Mouse (Mus musculus) frontal cortex, postnatal 10 days (tissue): ENCODE data around the gene Rnf222.
A peak's percentile ranks its signal among the peaks of the same experiment; 100 is the strongest.
"Not testable (repeated sequence)": the region's sequence is repeated elsewhere in the genome, so short reads cannot be mapped to it uniquely, and the experiment has no call there.

Experiments used
- DNase-seq, 2 experiments: peaks; one replicate each; pipeline ENCODE4 v3.0.0; 2022; ENCODE audit warnings: low spot score in 2 of 2, mixed read lengths in 1 of 2

Gene Rnf222

DNA sequence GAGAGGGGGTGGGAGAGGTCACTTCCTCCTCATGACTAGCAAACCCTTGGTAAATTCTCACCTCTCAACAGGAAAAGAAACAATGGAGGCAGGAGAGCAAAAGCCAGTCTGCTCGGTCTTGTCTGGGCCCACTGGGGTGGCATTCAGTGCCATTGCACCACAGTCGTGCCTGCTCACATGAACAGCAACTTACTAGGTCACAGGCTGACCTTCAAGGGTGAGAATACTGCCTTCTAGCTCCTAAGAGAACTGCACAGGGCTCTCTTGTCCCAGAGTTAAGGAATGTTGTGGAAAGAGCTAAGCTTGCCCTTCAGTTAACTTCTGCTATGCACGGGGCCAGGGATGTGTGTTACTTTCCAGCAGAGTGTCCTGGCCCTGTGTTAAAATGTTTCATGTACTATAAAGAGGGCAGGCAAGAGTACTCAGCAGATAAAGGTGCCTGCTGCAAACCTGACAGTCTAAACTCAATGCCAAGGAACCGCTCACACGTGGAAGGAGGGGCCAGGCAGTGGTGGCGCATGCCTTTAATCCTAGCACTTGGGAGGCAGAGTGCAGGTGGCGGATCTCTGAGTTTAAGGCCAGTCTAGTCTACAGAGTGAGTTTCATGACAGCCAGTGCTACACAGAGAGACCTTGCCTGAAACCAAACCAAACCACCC is 20.6 kb downstream of the Rnf222 start:
- no peak for DNase-seq

DNA sequence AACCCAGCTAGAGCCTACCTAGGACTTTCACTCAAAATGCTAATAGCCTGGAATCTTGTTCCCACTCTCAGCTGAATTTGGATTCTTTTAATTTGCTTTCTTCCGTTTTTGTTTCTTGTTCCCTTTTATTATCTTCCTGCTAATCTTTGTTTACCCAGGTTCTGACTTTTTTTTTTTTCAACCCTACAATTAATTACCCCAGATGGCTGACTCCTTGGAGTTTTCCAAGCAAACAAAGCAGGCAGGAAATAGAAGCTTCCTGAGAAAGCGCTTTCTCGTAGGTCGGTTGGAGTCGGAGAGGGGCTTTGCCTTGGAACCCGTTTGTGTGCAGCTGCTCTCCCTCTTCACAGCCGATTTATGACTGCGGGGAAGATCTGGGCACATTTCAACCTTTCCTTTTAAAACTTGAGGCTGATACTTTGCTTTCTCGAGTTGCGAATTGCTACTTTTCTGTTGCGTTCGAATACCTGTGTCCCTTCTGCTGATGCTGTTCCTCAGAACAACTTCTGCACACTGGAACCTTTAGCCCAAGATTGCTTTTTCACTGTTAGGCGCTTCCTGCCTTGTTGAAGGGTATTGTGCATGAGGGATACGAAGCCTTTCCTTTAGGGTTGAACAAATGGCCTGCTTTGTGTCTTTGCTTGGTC is 23.3 kb downstream of the Rnf222 start:
- DNase-seq, result no peak

DNA sequence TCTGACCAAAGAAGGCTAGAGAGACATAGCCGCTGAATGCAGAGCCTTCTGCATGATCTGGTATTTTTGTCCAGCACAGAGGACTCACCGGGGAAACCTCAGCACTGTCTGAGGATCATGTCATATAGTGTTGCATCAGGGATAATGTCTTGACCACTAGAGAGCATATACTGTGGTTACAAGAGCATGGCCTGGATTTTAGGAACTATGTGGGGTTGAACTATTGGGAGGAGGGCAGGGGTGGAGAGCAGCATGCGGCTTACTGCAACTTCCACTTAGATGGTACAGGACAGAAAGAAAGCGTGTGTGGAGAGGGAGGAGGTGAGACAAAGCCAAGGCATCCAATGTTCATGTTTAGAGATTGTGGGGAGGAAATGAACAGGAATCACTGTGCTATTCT is 26.2 kb downstream of the Rnf222 start:
- DNase-seq, result no peak

DNA sequence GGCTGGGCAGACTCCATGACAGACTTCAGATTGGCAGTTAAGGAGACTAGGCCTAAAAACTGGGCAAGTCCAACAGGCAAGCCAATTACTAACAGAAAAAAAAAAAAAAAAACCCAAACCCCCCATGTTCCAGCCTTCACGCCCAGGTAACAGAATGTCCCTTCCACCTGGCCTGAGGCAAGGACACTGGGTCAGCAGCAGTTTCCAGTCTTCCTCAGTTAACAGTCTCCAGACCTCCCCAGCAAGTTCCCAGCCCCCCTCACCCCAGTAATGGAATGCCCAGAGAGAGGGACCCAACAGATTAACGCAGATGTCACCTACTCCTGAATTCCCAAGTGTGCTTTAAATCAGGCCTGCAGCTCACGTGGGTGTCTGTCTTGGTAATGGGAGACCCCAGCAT is 34.8 kb downstream of the Rnf222 start:
- DNase-seq, result no peak

DNA sequence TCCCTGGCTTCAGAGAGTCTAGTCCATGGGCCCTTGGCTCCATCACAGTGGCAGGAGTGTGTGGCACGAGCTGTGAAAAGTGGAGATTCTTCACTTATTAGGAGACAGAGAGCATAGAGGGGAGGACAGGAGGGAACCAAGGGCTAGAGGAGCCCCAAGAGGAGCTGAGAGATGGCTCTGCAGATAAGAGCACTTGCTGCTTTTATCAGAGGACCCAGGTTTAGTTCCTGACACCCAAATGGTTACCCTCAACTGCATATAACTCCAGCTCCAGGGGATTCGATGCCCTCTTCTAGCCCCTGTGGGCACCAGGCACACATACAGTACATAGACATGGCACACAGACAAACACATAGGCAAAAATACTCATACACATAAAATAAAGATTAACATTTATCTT is 36.4 kb downstream of the Rnf222 start:
- no peak for DNase-seq

DNA sequence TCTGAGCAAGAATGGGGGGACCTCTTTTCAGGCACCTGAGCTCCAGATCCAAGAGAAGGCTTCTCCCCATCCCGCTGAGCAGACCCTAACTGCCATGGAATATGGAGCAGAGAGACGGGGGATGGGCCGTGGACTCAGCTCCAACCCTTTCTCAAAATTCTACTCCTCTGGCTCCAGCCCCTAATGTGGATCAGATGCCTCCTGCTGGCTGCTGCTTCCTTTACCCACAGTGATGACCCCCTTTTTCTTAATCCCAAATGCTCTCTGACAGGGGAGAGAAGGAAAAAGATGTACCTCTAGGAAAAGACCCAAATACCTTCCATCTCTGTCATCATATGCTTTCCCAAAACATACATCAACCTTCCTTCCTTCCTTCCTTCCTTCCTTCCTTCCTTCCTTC is 38.6 kb downstream of the Rnf222 start, which contains the start of gene Odf4:
Odf4 (minus strand) TSS at position 101 of the 400 bp plus-strand sequence.
- no peak for DNase-seq

DNA sequence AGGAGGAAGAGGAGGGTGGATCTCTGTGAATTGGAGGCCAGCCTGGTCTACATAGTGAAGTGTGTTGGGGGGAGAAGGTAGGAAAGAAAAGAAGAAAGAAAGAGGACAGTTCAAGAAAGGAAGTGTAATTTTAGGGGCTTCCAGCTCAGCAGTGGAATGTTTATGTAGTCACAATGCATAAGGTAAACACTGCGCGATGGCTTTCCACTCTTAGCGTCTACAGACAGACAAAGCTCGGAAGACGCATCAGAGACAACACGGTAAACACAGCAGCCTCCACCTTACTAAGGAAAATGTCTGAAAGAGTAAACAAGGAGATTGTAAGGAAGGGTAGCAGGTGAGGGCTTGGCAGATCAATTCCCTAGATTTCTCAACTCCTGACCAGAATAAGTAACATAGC is 41.6 kb downstream of the Rnf222 start:
- no peak for DNase-seq

DNA sequence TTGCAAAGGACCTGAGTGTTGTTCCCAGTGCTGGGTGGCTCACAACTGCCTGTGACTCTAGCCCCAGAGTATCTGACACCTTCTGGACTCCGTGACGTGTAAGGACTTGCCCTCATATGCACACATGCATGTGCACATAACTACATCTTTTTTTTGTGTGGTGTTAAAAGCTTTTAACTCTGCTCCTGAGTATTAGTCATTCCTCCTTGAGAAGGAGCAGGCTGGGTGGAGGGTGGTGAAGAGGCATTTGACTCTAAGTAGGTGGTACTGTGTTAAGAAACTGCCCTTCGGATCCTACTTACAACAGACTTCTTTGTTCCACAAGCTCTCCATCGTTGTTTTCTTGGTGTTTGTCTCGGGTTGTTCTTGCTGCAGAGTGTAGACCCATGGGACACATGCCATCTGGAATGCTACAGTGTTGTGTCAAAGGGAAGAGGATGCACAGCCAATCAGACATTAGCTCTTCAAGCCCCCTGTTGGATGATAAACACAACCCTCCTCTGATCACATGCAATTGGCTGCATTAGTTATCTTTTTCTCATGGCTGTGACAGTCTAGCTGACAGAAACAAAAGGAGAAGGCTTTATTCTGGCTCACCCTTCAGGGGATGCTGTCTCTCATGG is 45.6 kb downstream of the Rnf222 start:
- no peak for DNase-seq

DNA sequence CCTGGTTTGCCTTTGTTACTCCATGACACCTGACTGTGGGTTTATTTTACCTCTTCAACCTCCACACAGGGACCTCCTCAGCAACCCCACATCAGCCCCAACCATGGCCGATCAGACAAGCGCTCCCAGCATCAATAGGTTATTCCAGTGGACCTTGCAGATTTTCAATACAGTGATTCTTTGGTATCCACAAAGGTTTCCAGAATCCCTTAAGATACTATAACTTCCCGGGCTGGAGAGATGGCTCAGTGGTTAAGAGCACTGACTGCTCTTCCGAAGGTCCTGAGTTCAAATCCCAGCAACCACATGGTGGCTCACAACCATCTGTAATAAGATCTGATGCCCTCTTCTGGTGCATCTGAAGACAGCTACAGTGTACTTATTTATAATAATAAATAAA is 48.6 kb downstream of the Rnf222 start:
- DNase-seq, result not testable (repeated sequence)

DNA sequence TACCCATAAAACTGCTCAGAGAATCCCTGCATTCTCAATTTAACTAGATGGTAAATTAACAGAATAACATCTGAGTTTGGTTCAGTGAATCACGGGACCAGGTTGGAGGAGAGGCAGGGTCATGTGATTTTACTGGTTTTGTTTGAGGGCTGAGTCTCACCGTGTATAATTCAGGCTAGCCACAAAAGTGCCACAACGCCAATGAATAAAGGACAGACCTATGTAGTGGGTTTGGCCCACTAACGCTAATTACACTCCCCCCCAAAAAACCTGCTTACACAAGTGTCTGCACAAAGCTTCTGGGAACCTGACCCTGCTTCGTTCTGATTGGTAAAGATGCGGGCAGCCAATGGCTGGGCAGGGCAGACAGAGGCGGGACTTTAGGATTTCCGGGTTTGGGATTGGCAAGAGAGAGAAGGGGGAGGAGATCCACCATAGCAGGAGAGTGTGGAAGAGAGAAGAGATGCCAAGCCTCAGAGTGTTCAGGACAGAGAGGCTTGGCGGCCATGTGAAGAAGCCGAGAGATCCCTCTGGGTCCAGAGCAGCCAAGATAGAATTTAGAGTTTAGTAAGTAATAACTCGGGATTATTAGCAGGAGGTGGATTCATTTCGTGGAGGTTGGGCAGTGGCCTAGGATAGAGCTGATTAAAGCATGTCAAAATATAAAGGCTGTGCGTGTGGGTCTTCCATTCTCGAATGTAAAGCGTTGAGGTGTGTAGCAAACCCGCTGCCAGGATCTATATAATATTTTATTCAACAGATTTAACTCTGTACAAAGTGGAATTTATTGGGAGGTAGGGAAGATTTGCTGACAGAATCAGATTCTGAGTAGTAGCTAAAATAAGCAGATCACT is 51.3 kb downstream of the Rnf222 start:
- DNase-seq, result peak; percentile 84 to 85

DNA sequence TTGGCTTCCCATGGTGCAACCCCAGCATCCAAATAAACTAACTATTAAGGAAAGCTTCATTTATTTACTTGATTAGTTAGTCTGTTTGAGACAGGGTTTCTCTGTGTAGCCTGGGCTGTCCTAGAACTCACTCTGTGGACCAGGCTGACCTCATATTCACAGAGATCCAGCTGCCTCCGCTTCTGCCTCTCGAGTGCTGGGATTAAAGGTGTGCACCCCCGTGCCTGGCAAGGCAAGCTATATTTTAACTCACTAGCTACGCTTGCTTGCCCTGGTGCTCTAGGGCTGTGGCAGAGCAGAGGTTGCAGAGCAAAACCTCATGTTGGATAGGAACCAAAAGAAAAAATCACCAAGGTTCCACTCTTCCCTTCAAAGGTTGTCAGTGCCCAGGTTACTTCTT is 52.2 kb downstream of the Rnf222 start:
- DNase-seq, result no peak

DNA sequence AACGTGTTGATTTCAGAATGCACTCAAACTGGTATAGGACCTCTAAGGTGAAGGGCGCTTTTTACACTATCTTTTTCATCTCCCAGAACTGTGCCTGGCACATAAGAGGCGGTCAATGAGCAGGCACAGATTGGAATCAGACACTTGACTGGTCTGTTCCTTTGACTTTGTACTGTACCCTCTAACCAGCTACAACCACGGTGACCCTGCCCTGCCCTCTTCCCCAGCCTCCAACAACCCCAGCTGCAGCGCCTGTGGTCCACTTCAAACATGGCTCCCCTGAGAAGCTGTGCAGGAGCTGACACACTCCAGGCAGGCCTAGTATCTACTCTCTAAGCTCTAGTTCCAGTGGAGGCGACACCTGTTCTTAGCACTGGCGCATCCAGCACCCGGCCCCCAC is 54.4 kb downstream of the Rnf222 start:
- no peak for DNase-seq

DNA sequence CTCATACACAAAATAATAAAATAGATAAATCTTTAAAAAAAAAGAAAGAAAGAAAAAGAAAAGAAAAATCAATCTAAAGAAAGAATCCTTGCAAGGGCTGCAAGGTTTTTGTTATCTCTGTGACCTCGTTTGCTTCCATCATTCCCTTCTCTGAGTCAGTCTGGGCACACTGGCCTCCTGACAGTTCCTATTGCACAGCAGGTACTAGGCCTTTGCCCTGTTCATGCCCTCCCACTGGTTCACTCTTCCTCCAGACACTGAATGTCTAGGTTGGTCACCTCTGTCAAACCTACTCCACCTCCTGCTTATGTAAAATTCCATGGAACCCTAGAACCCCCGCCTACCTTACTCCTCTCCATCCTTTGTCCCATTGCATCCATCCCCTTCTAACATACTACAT is 56.9 kb downstream of the Rnf222 start:
- DNase-seq, result no peak
